Mouse (Mus musculus) neutrophil, adult 5-6 weeks (primary cell): ENCODE data around the gene Abhd10. TPM values are rescaled to one million over a fixed set of nuclear protein-coding genes. Genes with fewer than 3 reads are reported as not detected.

Experiments used
- ATAC-seq: fragments of 151-379, 151-347 bp; 2 replicates; pipeline ENCODE4 v1.8.0; 2017; ENCODE audit warnings: mild to moderate bottlenecking, moderate TSS enrichment; ENCODE audit not compliant: insufficient number of reproducible peaks, poor library complexity, low FRiP score, severe bottlenecking; ENCODE audit errors: extremely low read depth
- total RNA-seq: library from RNA; stranded (forward); fragments of 200-1000 nt; gene quantifications from 2 replicates; pipeline ENCODE4 v1.2.3, GENCODE M21; 2017

The Abhd10 gene
- total RNA-seq, 1 experiment from 2014 or later, result 21.4 TPM

DNA sequence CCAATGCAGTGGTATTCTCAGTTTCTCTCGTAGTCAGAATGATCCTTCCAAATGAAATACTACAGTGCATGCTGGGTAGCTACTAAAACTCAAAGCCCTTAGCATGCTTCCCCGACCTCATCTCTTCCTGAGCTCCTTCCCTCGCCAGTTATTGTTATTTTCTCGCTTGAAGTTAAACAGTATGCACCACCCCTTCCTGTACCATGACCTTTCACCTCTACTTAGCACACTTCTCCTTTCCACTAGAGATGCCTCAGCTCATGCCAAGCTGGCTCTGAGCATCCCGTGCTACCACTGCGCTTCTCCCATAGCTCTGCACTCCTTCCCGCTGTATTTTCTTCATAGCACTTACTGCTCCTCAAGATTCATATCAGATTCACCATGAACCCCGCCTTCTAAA is 4.9 kb downstream of the Abhd10 start:
- ATAC-seq, result no peak

DNA sequence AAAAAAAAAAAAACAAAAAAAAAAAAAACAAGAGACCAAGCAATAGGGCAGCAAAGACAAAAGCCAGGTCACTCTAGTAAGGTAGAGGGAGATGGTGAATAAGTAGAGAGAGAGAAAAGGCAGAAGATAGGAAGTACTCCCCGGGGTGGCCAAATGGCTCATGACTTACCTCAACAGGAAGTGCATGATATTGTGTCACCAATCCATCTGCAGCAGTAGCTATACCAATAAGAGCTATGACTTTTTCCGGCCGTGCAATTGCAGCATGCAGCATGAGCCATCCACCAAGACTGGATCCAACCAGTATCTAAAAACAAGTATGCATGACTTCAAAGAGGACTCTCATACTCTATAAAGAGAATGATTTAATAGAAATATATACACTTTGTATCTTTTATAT is 6.0 kb downstream of the Abhd10 start:
- ATAC-seq, result peak; percentile 41; the same call in 1 of the 2 replicates

DNA sequence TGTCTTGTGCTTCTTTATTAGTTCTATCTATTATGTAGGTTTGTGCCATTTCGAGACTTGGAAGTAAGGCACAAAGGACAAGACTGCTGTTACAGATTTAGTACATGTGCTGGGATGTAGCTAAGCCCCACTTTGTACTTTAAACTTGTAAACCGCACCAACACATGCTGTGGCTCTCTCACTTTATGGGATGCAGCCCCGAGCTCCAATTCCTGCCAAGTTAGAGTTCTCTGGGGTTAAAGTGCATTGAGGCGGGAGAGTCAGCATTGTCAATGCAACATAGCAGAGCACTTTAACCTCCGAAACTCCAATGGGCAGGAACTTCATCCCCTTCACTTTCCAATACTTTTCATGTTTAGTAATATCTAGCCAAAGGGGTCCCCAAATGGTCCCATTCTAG is 13.6 kb downstream of the Abhd10 start:
- ATAC-seq, result no peak

DNA sequence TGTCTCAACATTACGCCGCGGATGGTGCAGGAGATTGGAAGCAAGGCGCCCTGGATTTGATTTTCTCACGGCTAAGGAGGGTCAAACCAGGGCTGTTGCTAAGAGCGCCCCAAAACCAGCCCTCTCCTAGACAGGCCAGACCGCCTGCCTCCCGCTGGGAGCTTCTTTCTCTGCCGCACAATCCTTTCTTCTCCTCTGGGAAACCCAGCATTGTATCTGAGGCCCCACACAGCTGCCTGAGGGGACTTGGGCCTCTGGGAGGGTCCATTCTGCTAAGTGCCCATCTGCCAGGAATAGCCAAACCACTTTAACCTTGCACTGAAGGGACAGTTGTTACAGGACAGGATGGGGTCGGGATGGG is 18.0 kb downstream of the Abhd10 start:
- no peak for ATAC-seq

DNA sequence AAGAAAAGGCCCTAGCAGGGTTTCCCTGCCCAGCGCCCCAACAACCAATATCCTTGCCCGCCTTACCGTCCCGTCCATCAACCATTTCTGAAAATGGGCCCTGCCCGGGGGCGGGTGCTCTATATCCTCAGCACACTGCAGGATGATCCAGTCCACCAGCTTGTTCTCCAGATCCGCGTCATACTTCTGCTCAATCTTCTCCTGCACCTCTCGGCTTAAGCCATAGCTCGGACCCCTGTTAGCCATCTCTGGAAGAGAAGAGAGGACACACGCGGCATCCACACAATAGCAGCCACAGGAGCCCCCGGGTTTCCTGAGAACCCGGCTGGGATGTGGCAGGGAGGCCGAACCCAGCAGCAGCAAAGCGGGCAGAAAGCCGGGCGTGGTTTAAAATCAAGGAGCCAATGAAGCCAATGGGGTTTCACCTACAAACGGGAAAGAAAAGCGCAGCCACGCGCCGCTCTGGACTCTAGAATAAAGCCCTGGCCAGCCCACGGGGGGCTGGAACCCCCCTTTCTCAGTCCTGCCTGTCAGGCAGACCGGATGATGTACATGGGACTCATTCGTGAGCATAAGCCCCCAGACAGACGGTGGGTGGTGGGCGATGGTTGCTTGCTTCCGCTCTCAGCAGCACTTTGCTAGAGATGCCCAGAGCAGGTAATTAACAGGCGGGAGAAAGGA is 18.6 kb downstream of the Abhd10 start, which contains the start of gene Tagln3:
Gene Tagln3 (minus strand): TSS at position 548 of the 681 bp plus-strand sequence.
- ATAC-seq, result no peak

DNA sequence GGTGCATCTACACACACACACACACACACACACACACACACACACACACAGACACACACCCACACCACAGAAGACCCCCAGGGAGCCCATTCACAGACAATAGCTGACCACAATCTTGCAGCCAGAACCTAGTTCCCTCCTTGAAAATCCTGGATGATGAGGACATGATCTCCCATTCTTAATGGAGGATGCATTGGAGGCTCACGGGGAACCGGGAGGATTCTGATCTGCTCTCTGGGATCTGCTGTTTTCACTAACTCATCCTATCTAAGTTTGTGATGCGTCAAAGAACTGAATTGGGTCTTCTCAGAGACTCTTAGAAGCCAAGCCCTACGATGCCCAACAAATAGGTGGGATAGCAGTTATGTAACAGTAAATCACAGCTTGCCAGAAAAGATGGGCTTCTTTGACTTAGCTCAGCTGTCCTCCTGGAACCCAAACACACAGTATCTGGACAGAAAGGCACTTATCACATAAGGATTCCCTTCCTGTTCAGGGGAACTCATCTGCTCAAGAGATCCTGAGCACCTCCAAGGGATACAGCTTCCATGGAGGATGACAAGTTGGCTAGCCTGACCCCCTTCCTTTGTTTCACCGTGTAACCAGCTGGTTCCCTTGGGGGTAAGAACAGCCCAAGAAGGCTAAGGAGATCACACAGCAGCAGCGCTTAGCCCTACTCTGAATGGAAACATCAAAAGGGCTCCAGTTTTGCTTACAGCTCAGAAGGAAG is 19.4 kb downstream of the Abhd10 start:
- no peak for ATAC-seq

DNA sequence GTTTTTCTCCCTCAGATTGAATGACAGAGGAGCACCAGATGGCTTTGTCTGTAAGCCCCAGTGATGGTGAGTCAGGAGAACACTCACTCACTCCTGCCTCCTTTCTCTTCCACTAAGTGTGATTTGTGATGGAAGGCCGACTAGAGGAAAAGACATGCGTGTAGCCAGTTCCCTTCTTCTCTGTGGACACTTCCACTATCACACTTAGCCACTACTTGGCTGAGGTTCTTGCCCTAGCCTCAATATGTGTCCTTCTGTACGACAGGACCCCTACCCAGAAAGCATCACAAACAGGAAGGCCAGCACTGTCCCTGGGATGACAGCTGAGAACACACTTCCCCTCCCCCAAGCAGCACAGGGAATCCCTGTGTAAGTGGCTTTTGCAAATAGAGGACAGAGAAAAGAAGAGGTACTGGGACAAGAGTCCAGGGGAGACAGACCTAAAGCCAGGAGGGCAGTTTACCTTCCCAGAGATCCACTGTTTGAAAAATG is 20.2 kb downstream of the Abhd10 start:
- ATAC-seq, result no peak

DNA sequence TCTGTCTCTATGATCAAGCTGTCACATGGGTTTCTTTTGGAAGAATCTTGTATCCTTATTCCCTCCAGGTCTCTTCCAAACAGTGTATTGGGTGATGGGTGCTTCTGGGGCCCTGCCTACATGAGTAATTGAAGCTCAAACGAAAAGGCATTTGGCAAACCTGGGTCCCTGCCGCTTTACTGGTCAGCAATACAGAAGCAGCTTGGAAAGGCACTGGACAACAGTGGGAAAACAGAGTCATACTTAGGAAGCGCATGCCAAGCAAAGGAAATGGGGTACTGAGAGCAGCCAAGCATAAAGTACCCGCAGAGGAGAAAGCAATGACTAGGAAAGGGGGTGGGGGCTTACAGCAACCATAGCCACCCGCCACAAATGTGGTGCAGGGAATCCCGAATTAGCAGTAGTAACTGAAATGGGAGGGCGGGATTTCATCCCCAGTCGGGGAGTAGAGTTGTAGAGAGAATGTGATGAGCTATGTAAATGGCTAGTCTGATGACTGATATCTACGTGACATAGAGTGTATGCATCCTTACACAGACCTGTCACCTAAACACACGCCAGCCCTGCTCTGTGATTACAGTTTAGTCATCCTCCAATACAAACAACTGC is 22.6 kb downstream of the Abhd10 start:
- ATAC-seq, result no peak

DNA sequence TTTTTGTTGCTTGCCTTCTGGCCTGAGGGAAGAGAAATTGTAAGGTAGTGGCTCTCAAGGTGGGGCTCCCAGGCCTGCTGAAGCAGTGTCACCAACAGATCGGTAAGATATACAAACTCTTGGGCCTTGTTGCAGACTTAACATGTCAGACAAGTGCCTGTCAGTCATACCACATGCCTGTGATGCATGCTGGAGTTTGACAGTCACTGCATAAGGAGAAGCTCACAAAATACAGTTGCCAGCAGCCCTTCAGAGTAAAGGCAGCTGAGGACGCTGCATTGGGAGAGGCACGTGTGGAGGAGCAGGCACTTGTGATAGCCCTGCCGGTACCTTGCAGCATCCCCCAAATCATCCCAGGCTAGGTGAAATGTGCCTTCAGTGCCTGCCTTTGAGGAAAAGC is 24.5 kb downstream of the Abhd10 start:
- no peak for ATAC-seq

DNA sequence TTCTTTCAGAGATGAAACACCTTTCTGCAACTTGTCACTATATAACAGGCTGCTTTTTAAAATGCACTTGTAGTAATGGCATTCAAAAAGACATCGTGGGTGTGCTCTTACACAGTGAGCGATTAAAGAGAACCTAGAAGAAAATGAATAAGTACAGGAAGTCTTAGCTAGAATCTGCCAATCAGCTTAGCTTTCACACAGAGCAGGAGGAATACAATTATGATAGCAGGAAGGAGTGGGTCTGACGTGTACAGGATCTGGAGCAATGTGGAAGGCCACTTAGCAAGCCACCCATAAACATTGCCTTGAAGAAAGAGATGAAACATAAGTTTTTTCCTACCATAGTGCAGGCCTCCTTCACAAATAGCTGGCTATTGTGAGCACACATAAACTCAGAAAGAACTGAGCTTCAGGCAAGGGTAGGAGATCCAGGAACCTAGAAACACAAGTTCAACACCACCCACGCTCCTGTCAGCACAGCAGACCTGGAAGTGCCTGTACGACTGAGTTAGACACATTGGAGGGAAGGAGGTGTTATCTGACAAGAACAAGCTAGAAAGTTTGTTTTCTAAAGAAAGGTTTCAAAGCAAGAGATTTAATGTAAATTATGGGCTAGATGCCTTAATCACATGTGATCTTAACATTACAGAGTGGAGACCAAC is 28.1 kb downstream of the Abhd10 start:
- no peak for ATAC-seq

DNA sequence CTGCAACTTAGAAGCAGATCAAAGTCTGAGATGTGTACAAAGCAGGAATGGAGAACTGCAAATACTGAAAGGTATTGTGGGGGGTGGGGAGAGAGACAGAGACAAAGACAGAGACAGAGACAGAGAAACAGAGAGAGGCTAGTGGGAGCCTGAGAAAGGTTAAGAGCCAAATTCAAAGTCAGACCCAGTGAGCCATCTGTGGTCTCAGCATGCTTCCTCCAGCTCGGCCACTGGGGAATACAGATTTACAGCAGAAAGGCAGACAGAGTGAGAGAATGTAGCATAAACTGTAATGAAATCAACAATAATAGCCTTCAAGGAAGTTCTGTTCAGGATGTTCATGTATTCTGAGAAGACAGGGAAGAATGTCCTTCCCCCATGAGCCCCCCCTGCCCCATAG is 28.9 kb downstream of the Abhd10 start:
- no peak for ATAC-seq

DNA sequence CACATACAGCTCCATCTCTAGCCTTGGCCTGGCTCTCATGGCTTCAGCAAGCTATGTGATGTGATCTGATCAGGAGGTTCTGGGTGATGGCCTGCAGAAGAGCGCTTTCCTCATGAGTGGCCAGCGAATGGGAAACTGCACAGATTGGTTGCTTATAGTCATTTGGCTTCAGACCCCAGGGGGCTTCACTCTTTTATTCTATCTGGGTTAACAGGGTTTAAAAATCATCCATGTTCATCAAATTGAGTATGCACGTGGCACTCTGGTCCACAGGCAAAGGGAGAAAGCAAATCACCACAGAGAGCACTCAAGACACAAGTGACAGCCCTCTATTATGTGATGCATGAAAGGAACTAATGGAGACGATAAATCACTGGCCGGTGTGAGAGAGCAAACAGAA is 29.5 kb downstream of the Abhd10 start:
- no peak for ATAC-seq

DNA sequence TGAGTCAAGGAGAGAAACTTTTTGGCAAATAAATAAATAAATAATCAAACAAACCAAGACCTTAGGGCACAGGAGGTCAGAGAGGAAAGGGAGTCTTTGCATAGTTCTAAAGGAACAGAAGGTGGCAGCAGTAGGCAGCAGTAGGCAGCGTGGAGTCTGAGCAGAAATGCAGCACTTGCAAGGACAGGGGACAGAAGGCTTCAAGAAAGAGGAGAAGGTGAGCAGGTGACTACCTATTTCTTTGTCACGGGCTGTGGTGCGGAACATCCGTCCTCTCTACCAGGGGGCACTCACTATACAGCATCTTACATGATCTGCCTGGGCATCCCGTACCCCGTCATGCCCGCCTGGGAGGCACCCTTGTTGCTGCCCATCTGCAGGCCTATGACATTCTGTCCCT is 31.5 kb downstream of the Abhd10 start:
- no peak for ATAC-seq

DNA sequence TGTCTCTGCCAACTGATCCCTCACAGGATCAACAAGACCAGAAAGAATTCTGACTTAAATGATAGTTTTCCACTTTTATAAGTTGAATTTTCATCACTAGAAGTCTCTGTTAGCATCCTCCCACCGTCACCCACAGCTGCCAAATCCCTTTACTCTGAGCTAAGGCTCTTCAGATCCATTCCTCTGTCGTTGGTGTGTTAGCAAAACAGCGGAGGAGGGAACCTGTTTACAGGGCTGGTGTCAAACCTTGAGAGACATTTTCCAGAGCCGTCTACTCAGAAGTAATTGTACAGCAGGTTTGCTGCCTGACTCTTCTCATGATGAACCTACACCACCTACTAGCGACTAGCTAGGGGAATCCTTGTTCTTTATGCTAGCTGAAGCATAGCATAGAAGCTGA is 43.5 kb downstream of the Abhd10 start:
- no peak for ATAC-seq

DNA sequence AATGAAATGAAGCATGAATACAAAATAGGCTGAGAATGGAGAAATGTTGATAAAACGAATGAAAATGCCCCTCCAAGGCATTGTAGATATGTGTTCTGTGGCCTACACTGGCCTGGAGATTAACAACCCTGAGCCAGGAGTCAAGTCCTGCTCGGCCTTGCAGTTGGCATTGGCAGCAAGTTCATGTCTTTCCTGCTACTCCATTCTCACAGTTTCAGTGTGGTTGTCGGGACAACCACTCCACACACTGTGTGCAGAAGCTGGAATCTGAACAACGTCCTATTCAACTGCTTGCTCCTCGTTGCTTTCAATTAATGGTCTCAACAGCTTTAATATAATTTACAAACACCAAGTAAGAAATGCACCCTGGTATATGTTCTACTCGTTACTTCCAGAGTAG is 44.8 kb downstream of the Abhd10 start:
- no peak for ATAC-seq

DNA sequence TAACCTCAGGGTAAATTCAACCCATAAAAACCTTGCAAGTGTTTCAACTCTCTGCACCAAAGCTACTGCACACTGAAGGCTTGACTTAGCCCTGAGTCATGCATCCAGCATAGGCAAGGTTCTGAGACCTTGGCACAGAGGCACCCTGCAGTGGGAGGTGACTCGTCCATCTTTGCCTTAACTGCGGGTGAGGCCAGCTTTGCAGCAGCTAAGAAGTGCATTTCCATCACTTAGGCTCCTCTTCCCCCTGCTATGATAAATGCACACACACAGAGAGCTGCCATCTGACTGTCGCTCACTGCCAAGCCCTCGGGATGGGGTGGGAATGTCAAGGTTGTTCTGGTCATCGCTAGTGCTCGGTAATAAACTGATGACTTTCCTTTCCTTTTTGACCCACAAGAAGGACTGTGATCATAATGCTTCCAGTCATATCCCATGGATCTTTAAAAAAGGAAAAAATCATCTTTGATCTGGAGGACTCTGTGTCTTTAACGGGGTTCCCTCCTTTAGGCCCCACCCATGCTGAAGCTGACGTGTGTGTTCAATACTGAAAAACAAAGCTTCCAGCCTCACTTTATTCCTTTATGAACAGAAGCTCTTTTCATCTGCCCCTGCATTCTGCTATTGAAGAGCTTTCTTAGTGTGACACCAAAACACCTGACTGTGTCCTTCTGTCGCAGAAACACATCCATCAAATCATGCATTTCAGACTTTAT is 47.2 kb downstream of the Abhd10 start:
- no peak for ATAC-seq

DNA sequence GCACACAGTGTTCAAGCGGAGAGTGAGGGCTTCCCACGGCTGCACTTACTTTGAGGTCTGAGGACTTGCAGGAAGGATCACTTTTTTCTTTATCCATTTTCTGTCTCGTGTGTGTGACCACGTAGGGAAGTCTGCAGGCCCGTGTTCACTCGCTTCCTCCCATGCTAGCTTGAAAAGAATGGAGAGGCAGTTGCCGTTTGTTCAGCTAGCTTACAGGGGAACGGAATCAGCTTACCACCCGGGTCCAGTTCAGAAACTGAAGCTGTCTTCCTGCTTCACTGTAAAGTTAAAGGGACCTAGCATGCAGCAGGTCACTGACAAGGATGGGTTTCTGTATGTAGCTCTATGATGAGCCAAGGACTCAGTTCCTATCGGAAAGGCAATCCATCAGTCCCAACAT is 49.2 kb downstream of the Abhd10 start, which contains the start of gene Tmprss7:
Gene Tmprss7 (minus strand): TSS at position 101 of the 400 bp plus-strand sequence.
- no peak for ATAC-seq

DNA sequence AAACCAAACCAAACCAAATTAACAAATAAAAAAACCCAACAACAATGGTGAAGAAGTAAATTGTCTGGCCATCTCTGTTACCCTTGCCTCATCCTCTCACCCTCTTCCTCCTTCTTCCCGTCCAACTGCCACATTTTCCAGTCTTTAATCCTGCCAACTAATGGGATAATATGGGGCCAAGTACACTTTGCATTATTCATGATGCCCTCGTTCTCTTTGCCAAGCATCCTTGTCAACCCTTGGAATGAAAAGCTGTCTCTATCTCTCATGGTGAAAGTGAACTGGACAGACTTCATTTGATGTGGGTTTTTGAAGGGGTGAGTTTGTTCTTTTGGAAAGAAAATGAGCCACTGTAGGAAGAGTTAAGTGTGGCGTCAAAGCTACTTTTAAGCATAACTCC is 49.9 kb downstream of the Abhd10 start:
- ATAC-seq, result no peak

DNA sequence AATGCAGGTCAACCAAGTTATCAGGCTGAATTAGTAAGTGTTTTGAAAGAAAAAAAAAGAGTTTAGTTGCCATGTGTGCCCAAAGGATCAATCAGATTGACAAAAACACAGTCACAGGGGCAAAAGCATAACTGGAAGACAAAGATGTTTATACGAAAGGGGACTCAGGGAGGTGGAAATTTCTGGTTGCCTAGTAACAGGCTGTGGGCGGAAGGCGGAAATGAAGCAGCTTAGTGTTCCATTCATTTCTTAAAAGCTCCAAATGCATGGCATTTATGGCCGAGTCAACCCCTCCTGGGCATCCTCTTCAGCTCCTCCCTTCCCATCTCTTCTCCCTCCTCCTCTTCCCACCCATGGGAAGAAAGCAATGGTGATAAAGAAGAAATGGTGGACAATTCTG is 52.6 kb downstream of the Abhd10 start:
- no peak for ATAC-seq
